Mouse (Mus musculus): ENCODE data around the gene 1700016D06Rik. TPM values are rescaled to one million over a fixed set of nuclear protein-coding genes. Genes with fewer than 3 reads are reported as not detected.

1700016D06Rik gene
- polyA plus RNA-seq, 1 experiment, result not detected

DNA sequence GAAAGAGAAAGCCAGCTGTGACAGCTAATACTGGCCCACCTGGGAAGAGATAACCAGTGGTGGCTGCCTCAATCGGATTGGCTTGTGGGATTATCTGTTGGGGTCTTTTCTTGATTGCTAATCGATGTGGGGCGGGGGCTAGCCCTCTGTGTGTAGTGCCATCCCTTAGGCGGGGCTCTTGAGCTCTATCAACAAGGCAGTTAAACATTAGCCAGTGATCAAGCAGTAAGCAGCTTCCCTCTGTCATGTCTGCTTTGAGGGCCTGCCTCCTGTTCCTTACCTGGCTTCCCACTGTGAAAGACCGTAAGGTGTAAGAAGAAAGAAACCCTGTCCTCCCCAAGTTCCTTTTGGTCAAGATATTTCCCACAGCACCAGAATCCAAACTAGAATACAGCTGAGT is 9.6 kb upstream of the 1700016D06Rik start:
- H3K4me1 ChIP-seq (ENCODE audit: control insufficient read depth, insufficient read depth, insufficient read length, low read length), result no peaks in the 10 kb centered on the region
- no peak overlapping the region for H3K27ac ChIP-seq (replicated peaks; ENCODE audit: low read depth, low read length)
- H3K4me3 ChIP-seq (ENCODE audit: insufficient read depth, low read depth, low read length), result no peak overlapping the region

DNA sequence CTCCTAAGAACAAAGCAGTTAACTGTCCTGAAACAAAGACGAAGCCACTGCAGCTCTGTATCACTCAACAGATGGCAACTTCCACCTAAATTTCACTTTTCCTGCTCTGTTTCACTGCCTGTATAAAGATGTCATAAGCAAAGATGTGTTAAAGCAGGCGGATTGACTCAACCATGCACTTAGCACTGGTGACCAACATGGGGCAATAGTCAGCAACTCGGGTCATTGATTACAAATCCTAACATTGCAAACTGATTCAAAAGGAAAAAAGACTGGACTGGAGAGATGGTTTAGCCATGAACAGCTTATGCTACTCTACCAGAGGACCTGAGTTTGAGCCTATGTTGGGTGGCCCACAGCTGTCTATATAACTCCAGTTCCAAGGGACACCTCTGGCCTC is 8.7 kb upstream of the 1700016D06Rik start:
- Histone ChIP-seq H3K4me3 (ENCODE audit: insufficient read depth, low read depth, low read length) (no peak overlapping the region), H3K4me1 (ENCODE audit: control insufficient read depth, insufficient read depth, insufficient read length, low read length) (no peaks in the 10 kb centered on the region), H3K27ac (replicated peaks; ENCODE audit: low read depth, low read length) (no peak overlapping the region)

DNA sequence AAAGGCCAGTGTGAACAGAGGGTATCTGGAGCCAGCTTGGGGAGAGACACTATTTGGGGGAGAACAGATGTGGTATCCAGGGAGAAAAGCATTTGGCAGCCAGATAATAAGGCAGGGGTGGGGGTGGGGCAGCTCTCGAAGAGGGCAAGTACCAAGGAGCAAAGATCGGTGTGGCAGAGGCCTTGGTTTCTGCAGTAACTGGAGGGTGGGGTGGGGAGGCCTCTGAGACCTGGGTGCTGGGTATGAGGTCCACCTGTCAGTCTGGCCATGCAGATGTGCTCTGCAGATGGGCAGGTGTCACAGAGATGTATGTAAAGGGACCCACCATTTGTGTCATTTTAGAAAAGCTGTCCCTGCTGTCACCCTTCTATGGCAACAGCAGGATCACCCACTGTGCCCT is 8.0 kb upstream of the 1700016D06Rik start:
- no peak overlapping the region for H3K27ac ChIP-seq (replicated peaks; ENCODE audit: low read depth, low read length)
- H3K4me3 ChIP-seq (ENCODE audit: insufficient read depth, low read depth, low read length), result no peak overlapping the region
- H3K4me1 ChIP-seq (ENCODE audit: control insufficient read depth, insufficient read depth, insufficient read length, low read length), result no peaks in the 10 kb centered on the region

DNA sequence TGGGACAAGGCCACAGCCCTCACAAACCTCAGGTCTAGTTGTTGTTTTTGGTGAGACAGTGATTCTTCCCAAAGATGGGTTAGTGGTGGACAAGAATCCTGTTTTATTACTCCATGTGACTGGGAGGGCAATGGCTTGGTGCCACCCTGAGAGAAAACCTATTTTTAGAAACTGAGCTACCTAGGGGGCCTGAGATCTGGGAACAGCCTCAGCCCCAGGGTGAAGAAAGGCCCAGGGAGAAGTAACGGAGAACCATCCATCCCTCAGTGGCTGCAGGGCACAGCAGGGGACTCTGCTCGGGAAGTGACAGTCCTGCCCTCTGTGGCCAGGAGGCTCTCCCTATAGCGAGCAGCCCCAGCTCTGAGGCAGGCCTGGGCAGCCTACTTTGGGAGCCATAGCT is 6.8 kb upstream of the 1700016D06Rik start:
- Histone ChIP-seq H3K4me1 (ENCODE audit: control insufficient read depth, insufficient read depth, insufficient read length, low read length) (no peaks in the 10 kb centered on the region), H3K4me3 (ENCODE audit: insufficient read depth, low read depth, low read length) (no peak overlapping the region), H3K27ac (replicated peaks; ENCODE audit: low read depth, low read length) (no peak overlapping the region)

DNA sequence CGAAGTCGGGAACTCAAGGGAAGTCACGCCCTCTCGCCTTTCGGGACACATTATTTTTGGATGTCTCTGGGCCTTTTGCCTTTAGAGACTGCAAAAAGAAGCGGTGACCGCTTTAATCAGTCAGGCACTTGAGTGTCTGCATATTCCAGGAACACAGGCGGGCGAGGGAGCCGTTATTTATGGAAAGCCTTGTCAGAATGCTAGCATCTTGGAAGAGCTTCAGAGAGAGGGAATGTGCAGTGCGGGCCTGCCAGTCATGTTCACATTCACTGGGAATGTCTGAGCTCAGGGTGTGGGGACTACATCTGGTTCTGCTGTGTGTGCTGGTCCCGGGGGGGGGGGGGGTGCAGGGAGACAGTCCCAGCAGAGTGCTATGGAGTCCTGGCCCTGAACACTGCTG is 5.0 kb upstream of the 1700016D06Rik start:
- Histone ChIP-seq H3K27ac (replicated peaks; ENCODE audit: low read depth, low read length) (no peak overlapping the region), H3K4me1 (ENCODE audit: control insufficient read depth, insufficient read depth, insufficient read length, low read length) (no peaks in the 10 kb centered on the region), H3K4me3 (ENCODE audit: insufficient read depth, low read depth, low read length) (no peak overlapping the region)

DNA sequence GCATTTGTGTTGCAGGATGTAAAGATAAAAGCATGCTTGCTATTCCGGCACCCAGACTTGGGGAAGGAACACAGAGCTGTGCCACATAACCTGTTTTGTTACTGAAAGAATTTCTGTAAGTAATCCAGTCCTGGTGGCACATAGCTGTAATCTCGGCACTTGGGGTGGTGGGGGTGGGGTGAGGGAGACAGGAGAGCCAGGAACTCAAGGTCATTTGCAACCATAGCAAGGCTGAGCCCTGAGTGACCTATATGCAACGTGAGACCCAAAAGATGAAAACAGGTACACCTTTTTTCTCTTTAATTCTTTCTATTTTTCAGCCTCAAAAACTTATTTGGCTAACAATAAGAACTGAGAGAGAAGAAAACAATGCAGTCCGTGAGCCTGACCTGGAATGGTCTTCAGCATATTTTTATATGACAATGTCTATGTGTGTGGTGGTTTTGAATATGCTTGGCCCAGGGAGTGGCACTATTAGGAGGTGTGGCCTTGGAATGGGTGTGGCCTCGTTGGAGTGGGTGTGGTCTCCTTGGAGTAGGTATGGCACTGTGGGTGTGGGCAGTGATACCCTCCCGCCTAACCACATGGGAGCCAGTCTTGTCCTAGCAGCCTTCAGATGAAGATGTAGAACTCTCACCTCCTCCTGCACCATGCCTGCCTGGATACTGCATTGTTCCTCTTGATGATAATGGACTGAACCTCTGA is 4.0 kb upstream of the 1700016D06Rik start:
- H3K4me3 ChIP-seq (ENCODE audit: insufficient read depth, low read depth, low read length), result no peak overlapping the region
- no peaks in the 10 kb centered on the region for H3K4me1 ChIP-seq (ENCODE audit: control insufficient read depth, insufficient read depth, insufficient read length, low read length)
- no peak overlapping the region for H3K27ac ChIP-seq (replicated peaks; ENCODE audit: low read depth, low read length)

DNA sequence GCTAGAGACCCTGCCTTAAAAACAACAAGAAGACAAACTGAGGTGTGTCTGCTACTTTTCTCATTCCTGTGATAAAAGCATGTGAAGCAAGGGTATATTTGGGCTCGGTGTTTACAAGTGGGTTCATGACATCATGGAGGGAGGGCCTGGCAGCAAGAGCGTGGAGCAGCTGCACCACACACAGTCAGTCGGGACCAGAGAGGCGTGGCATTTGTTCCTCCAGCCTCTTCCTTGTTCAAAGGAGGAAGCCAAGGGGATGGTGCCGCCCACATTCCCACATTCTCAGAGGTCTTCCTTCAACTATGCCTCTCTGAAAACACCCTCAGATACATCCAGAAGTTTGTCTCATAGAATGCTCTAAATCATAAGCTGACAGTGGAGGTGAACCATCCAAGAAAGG is 2.9 kb upstream of the 1700016D06Rik start:
- Histone ChIP-seq H3K4me1 (ENCODE audit: control insufficient read depth, insufficient read depth, insufficient read length, low read length) (no peaks in the 10 kb centered on the region), H3K27ac (replicated peaks; ENCODE audit: low read depth, low read length) (no peak overlapping the region), H3K4me3 (ENCODE audit: insufficient read depth, low read depth, low read length) (no peak overlapping the region)

DNA sequence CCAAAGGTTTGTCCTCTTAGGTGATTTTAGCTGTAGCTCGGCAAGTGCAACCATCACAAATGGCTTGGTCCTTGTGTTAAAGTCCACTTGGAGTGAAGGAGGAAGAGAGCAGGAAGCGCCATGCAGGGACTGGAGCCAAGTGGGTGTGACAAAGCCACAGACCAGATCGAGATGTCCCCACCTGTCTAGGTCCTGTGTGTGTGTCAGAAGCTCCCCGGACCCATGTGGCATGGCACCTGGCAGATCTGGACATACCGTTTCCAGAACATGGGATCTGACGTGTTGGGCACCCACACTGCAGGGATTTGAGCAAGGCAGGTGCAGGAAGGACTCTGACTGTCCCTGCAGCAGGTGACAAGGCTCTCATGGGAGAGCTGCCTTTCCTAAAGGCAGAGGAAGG is 565 bp upstream of the 1700016D06Rik start:
- no peak overlapping the region for H3K27ac ChIP-seq (replicated peaks; ENCODE audit: low read depth, low read length)
- H3K4me3 ChIP-seq (ENCODE audit: insufficient read depth, low read depth, low read length), result no peak overlapping the region
- no peaks in the 10 kb centered on the region for H3K4me1 ChIP-seq (ENCODE audit: control insufficient read depth, insufficient read depth, insufficient read length, low read length)

DNA sequence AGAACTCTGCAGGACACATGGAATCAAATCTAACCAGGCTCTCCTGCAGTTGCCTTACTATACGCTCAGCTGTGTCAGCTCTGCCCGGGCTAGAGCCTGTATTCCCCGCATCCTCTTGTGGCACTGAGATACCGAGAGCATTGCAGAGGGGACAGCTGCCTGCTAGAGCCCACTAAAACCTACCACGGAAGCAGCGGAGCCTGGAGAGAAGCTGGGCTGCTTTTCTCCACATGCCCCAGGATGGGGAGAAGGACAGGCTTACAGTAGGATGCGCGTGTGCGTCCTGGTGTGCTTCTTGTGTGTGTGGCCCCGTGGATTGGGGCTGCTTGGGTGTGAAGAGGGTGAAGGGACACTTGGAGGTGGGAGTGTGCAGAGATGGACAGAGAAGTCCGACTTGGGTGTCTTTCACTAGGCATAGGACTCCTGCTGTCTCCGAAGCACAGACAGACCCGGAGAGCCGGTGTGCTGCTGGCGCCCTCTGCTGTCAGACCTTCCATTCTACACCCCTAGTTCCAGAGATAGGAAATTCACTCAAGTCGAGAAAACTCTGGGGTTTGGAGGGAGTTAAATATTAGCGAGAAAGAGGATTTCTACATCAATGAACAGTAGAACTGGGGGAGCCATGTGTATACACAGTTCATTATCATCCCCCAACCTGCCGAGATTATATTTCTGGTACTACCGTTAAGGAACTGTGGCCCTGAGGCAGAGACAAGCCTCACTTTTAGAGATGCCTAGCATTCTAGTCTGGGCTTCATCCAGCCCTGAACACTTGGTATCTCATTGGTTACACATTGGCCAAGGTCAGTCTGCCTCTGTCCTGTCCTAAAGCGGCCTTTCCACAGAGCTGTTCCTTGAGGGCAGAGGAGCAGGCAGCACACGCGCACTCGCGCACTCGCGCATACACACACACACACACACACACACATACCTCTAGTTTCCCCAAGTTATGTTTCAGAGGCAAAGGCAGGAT is 517 bp downstream of the 1700016D06Rik start:
- Histone ChIP-seq H3K4me3 (ENCODE audit: insufficient read depth, low read depth, low read length) (no peak overlapping the region), H3K4me1 (ENCODE audit: control insufficient read depth, insufficient read depth, insufficient read length, low read length) (no peaks in the 10 kb centered on the region), H3K27ac (replicated peaks; ENCODE audit: low read depth, low read length) (no peak overlapping the region)

DNA sequence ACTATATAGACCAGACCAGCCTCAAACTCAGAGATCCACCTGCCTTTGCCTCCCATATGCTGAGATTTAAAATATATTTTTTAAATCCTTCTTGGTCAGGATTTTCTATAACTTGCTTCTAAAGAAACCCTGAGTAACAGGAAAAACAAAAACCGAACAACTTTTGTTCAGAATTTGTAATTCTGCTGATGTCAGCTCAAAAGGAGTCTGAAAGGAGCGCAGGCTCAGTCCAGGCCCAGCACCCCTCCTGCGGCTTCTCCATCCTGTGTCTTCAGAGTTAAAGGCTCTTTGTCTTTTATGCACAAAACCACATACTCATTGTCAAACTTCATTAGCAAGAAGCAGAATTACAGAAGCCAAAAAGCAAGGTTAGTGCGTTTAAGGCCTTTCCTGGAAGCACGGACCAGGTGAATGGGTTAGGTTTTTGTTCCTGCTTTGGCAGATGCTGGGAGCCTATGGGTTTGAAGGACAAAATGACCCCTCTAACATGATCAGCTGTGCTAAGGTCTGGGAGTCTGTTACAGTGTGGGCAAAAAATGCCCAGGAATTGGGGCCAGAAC is 1.3 kb downstream of the 1700016D06Rik start:
- H3K27ac ChIP-seq (replicated peaks; ENCODE audit: low read depth, low read length), result no peak overlapping the region
- no peaks in the 10 kb centered on the region for H3K4me1 ChIP-seq (ENCODE audit: control insufficient read depth, insufficient read depth, insufficient read length, low read length)
- H3K4me3 ChIP-seq (ENCODE audit: insufficient read depth, low read depth, low read length), result no peak overlapping the region

DNA sequence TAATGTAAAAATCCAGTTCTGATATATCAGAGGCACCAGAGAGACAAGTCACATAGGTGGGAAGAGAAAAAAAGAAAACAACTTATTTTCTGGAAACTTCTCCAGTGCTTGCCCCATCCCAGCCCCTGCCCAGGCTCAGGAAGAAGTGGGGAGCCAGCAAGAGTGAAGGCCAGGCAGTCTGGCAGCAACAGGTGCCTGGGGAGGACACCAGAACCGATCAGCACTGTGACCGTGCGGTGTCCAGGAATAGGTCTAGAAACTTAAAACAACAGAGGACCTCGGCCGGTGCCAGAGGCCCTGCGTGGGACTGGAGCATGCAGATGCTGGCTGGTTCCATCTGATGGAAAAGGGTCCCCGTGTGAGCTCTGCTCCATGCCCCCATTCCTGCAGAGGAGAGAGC is 3.4 kb downstream of the 1700016D06Rik start:
- no peak overlapping the region for H3K4me3 ChIP-seq (ENCODE audit: insufficient read depth, low read depth, low read length)
- H3K27ac ChIP-seq (replicated peaks; ENCODE audit: low read depth, low read length), result no peak overlapping the region
- no peaks in the 10 kb centered on the region for H3K4me1 ChIP-seq (ENCODE audit: control insufficient read depth, insufficient read depth, insufficient read length, low read length)

DNA sequence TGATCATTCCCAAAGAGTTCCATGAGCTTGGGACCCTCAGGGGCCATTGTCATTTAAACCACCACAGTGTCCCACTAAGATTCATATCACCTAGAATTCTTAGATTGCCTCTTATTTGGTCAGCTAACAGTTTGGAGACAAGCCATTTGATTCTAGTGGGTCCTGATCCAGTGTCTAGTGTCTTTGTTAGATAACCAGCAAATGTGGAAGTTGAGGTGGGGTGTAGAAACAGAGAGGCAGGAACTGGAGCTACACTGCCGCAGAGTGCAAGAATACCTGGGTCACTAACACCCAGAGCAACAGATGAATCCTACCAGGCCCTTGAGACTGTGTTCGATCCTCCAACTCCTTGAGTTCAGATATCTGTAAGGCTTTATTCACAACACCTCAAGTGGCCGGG is 4.7 kb downstream of the 1700016D06Rik start:
- Histone ChIP-seq H3K4me3 (ENCODE audit: insufficient read depth, low read depth, low read length) (no peak overlapping the region), H3K27ac (replicated peaks; ENCODE audit: low read depth, low read length) (no peak overlapping the region), H3K4me1 (ENCODE audit: control insufficient read depth, insufficient read depth, insufficient read length, low read length) (no peaks in the 10 kb centered on the region)

DNA sequence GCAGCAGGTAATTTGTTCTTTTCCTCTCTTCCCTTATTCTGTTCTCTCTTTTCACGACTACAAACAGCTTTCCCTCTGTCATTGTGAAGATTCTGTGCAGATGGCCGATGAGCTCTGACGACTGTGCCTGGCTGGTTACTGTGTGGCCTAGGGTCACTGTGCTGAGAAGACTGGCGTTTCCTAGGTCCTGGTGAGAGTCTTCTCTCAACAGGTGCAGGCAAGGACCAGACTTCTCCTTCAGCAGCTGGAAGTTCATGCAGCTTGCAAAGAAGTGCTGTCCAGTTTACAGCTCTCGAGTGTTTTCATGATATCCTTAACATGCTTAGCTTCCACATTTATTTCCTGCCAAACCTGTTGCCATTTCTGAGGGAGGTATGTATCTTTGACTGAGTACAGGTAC is 6.9 kb downstream of the 1700016D06Rik start:
- no peak overlapping the region for H3K4me3 ChIP-seq (ENCODE audit: insufficient read depth, low read depth, low read length)
- H3K27ac ChIP-seq (replicated peaks; ENCODE audit: low read depth, low read length), result no peak overlapping the region
- no peaks in the 10 kb centered on the region for H3K4me1 ChIP-seq (ENCODE audit: control insufficient read depth, insufficient read depth, insufficient read length, low read length)

DNA sequence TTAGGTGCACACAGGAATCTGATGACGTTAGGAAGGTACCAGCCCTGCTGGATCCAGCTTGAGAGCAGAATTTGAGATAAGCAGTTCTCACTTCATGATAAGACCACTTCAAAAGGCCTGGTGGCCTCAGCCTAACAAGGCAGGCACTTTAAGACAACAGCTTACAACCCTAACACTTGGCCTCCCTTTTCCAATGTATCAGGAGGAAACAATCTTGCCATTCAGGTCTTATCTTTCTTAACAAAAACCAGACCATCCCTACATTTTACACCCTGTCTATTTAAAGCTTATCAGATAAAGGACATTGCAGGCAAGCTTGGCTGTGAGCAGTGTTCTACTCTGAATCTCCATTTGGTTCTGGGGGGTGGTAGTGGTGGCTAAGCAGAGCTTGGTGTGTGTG is 8.4 kb downstream of the 1700016D06Rik start:
- Histone ChIP-seq H3K4me1 (ENCODE audit: control insufficient read depth, insufficient read depth, insufficient read length, low read length) (no peaks in the 10 kb centered on the region), H3K4me3 (ENCODE audit: insufficient read depth, low read depth, low read length) (no peak overlapping the region), H3K27ac (replicated peaks; ENCODE audit: low read depth, low read length) (no peak overlapping the region)

DNA sequence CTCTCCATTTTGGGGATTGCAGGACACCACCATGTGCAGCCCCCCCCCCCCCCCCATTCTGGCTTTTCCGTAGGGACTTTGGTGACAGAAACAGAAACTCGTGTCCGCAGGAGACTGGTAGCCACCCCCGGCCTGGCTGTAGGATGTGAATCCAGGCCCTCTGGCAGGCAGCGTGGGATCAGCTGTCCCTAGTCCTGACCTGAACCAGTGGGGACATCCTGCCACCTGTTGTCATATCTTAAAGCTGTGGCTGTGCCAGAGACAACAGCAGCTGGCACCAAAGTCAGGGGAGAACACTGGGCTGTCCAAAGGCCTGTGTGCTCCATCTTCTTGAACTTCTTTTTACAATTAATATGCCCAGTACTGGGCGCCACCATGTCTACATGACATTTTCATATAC is 9.1 kb downstream of the 1700016D06Rik start:
- no peaks in the 10 kb centered on the region for H3K4me1 ChIP-seq (ENCODE audit: control insufficient read depth, insufficient read depth, insufficient read length, low read length)
- H3K4me3 ChIP-seq (ENCODE audit: insufficient read depth, low read depth, low read length), result no peak overlapping the region
- no peak overlapping the region for H3K27ac ChIP-seq (replicated peaks; ENCODE audit: low read depth, low read length)

Data from brown adipose tissue, adult 24 weeks (tissue).